Mouse (Mus musculus) bone marrow, adult 2 months (tissue): ENCODE data around the gene Rhbdl1. TPM values are rescaled to one million over a fixed set of nuclear protein-coding genes. Genes with fewer than 3 reads are reported as not detected.

Experiments
- H3K27ac ChIP-seq: fragments of 200-500 bp; 2 replicates; pipeline ENCODE4 v1.5.1; 2012; ENCODE audit warnings: low read depth, mild to moderate bottlenecking, control low read depth, inconsistent platforms, low read length; ENCODE audit not compliant: control insufficient read depth, poor library complexity, insufficient read depth
- H3K4me1 ChIP-seq: fragments of 200-500 bp; 2 replicates; pipeline ENCODE4 v1.6.1; 2011; ENCODE audit warnings: low read length; ENCODE audit not compliant: control insufficient read depth, insufficient read depth
- H3K4me3 ChIP-seq: fragments of 200-500 bp; replicated peaks from 2 replicates; pipeline ENCODE3; 2011; ENCODE audit warnings: mild to moderate bottlenecking, low read depth, low read length, control low read depth; ENCODE audit not compliant: control insufficient read depth
- CTCF ChIP-seq: fragments of 200-500 bp; IDR thresholded peaks from 2 replicates; pipeline ENCODE4 v1.5.1; 2011; ENCODE audit warnings: low read length, control low read depth; ENCODE audit not compliant: control insufficient read depth, insufficient read depth
- POLR2A ChIP-seq: fragments of 200-500 bp; IDR thresholded peaks from 2 replicates; pipeline ENCODE4 v1.6.1; 2011; ENCODE audit warnings: low read depth, mild to moderate bottlenecking, control low read depth, low read length, borderline replicate concordance; ENCODE audit not compliant: control insufficient read depth
- WGBS: fragments of 180-500 bp; shearing (Covaris S2); methylation state at CpG from one replicate; pipeline ENCODE4 v1.1.7; 2018; 5-methylcytosine and 5-hydroxymethylcytosine counted together
- polyA plus RNA-seq: library from polyadenylated mRNA; stranded (reverse); fragments of >200 nt; gene quantifications from 2 replicates; pipeline ENCODE4 v1.2.4, GENCODE M21; 2011; ENCODE audit warnings: low replicate concordance; ENCODE audit not compliant: missing spikeins, insufficient read depth, insufficient read length

The Rhbdl1 gene
- polyA plus RNA-seq, 1 experiment = 10.7 TPM

DNA sequence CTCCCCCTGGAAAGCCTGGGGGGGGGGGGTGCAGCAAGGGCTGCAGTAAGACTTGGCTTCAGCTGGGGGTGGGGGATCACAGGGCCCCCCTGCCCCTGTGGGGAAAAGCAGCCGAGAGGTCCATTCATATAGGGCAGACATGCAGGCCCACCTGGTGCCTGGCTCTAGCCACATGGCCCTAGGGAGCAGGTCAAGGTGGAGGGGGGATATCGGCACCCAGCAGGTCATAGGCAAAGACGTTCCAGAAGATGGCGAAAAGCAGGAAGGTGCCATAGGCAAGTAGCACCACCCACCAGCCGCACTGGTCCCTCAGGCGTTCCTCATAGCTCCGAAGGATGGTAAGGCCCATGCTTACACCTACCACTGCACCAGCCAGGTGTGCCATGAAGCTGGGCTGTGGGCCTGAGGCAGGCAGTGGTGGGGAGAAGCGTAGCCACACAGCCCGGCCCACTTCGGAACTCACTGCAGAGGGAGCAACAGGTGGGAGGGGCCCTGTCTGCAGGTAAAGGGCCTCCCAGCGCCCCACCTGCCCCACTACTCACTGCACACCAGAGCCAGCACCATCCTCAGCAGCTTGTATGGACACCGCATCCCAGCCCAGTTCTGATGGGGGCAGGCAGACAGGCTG, 2.4 kb downstream of the Rhbdl1 start:
- Histone ChIP-seq H3K4me1 (peaks cover 3% of the 10 kb centered on the region; the same call in 1 of the 2 replicates), H3K4me3 (no peak overlapping the region), H3K27ac (no peak overlapping the region)
- WGBS = 88% methylated on average over 12 of the region's 12 CpGs
- no peak; the same call in 1 of the 2 replicates for TF ChIP-seq CTCF
- no peak for TF ChIP-seq POLR2A

- WGBS = 44% methylated on average over 6 of the region's 6 CpGs
- no peak overlapping the region for H3K27ac ChIP-seq
- TF ChIP-seq CTCF (no peak), POLR2A (no peak)
- peak overlapping the region; percentile 87 for H3K4me3 ChIP-seq
- H3K4me1 ChIP-seq = peaks cover 4% of the 10 kb centered on the region; the same call in 1 of the 2 replicates
These were observed 3.0 kb downstream of the Rhbdl1 start for GRCm38 (mm10) chr17:25833961-25834594.

- under 1% methylated on average over 24 of the region's 24 CpGs for WGBS
- peak within 1 kb of the TSS; percentile 89 for H3K27ac ChIP-seq
- H3K4me1 ChIP-seq = peaks cover 7% of the 10 kb centered on the region; the same call in 1 of the 2 replicates
- H3K4me3 ChIP-seq = peak within 1 kb of the TSS; percentile 87
- TF ChIP-seq CTCF (no peak), POLR2A (no peak)
These were observed 3.8 kb downstream of the Rhbdl1 start, which contains the start of gene Stub1 for GRCm38 (mm10) chr17:25833291-25833663. Stub1 (minus strand) TSS chr17:25833404.

DNA sequence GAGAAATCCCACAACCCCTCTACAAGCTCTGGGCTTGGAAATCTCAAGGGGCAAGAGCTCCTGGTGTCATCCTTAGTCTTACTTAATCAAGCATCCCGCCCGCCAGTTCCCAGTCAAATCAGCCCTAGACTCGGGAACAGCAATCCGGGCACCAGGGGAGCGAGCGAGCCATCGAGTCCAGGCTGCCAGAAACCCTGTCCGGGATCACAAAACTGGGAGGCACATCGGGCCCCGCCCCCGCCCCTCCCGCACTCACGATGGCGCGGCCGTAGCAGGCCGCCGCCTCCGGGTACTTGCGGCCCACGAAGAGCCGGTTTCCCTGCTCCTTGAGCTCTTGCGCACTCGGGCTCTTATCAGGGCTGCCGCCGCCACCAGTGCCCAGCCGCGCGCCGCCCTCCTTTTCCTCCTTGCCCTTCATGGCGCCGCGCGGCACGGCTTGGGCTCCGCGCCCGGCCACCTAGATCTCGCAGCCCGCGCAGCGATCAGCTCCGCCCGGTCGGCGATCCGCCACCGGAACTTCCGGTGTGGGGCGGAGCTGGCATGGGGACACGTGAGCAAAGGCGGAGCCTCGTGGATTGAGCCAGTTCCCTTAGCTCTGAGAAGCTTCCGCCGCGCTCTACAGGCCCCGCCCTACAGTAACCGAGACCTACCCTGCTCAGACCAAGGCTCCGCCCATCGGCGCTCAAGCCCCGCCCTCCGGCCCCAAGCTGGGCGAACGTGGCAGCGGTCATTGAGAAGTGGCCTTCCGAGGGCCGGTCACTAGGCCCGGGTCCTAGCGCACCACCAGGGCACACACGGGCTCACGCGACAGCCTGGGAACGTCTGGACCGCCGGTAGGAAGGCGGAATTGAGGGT, 4.4 kb downstream of the Rhbdl1 start:
- TF ChIP-seq POLR2A (peak; percentile 82; the same call in 1 of the 2 replicates), CTCF (no peak)
- peak overlapping the region; percentile 89 for H3K27ac ChIP-seq
- H3K4me3 ChIP-seq = peak overlapping the region; percentile 87
- WGBS = under 1% methylated on average over 77 of the region's 77 CpGs
- H3K4me1 ChIP-seq = peaks cover 7% of the 10 kb centered on the region; the same call in 1 of the 2 replicates

- H3K4me3 ChIP-seq = peak overlapping the region; percentile 69
- WGBS = 51% methylated on average over 21 of the region's 21 CpGs
- H3K27ac ChIP-seq = no peak overlapping the region; the same call in 1 of the 2 replicates
- TF ChIP-seq POLR2A (no peak), CTCF (no peak)
- H3K4me1 ChIP-seq = peaks cover 7% of the 10 kb centered on the region; the same call in 1 of the 2 replicates
These were observed 5.4 kb downstream of the Rhbdl1 start for GRCm38 (mm10) chr17:25831451-25832281.

GRCm38 (mm10) chr17:25830806-25831431, 6.2 kb downstream of the Rhbdl1 start:
- no peak overlapping the region for H3K4me3 ChIP-seq
- TF ChIP-seq CTCF (no peak), POLR2A (no peak)

GRCm38 (mm10) chr17:25830200-25830753, 6.8 kb downstream of the Rhbdl1 start:
- Histone ChIP-seq H3K4me1 (peaks cover 7% of the 10 kb centered on the region; the same call in 1 of the 2 replicates), H3K27ac (no peak overlapping the region), H3K4me3 (no peak overlapping the region)
- 81% methylated on average over 4 of the region's 4 CpGs for WGBS
- no peak for TF ChIP-seq CTCF

More at GRCm38 (mm10) chr17:25830806-25831431, 6.2 kb downstream of the Rhbdl1 start:
- H3K4me1 ChIP-seq = peaks cover 7% of the 10 kb centered on the region; the same call in 1 of the 2 replicates
- no peak overlapping the region for H3K27ac ChIP-seq
- WGBS = 88% methylated on average over 14 of the region's 14 CpGs
